Mouse (Mus musculus) ovary, adult 18-20 months (tissue): ENCODE results near the gene Olfr111.
"Not testable (repeated sequence)": the region's sequence is repeated elsewhere in the genome, so short reads cannot be mapped to it uniquely, and the experiment has no call there.

Source experiments
- DNase-seq: peaks from one replicate; pipeline ENCODE4 v3.0.0; 2022; ENCODE audit warnings: low spot score, mixed read lengths

Olfr111 gene

GRCm38 (mm10) chr17:37507730-37508129 lies at the start of gene Olfr111:
TSS of gene Olfr111 (plus strand) at chr17:37508030.
- DNase-seq = no peak

- DNase-seq = no peak
Measured at GRCm38 (mm10) chr17:37458616-37459015, 49.2 kb upstream of the Olfr111 start, which contains the start of gene Olfr109. TSS of gene Olfr109 (plus strand) at chr17:37458916.

- no peak for DNase-seq
Measured at GRCm38 (mm10) chr17:37483452-37483851, 24.4 kb upstream of the Olfr111 start, which contains the start of gene H2-M2. TSS of gene H2-M2 (minus strand) at chr17:37483552.

- no peak for DNase-seq
Measured at GRCm38 (mm10) chr17:37491930-37492518, 15.8 kb upstream of the Olfr111 start, which contains the start of gene Olfr110. TSS of gene Olfr110 (plus strand) at chr17:37492468.

GRCm38 (mm10) chr17:37524612-37525011 lies 16.8 kb downstream of the Olfr111 start:
- not testable (repeated sequence) for DNase-seq

GRCm38 (mm10) chr17:37525427-37525826 lies 17.6 kb downstream of the Olfr111 start:
- DNase-seq = not testable (repeated sequence)

GRCm38 (mm10) chr17:37535173-37535572 lies 27.3 kb downstream of the Olfr111 start:
- DNase-seq = no peak

GRCm38 (mm10) chr17:37538416-37538815 lies 30.6 kb downstream of the Olfr111 start:
- DNase-seq = not testable (repeated sequence)

- DNase-seq = no peak
Measured at GRCm38 (mm10) chr17:37541454-37542119, 33.8 kb downstream of the Olfr111 start.

- no peak for DNase-seq
Measured at GRCm38 (mm10) chr17:37543800-37544435, 36.1 kb downstream of the Olfr111 start.

- DNase-seq = no peak
Measured at GRCm38 (mm10) chr17:37558913-37559615, 51.2 kb downstream of the Olfr111 start.

GRCm38 (mm10) chr17:37569351-37569750 lies 61.5 kb downstream of the Olfr111 start, which contains the start of gene Olfr112:
TSS of gene Olfr112 (minus strand) at chr17:37569451.
- no peak for DNase-seq

GRCm38 (mm10) chr17:37577563-37577962 lies 69.7 kb downstream of the Olfr111 start, which contains the start of gene Olfr113:
TSS of gene Olfr113 (minus strand) at chr17:37577663.
- DNase-seq = no peak
